Mouse (Mus musculus) heart, embryonic 13.5 days (tissue): ENCODE results near the gene Cep162. TPM values are rescaled to one million over a fixed set of nuclear protein-coding genes. Genes with fewer than 3 reads are reported as not detected.

Experiments used
- ATAC-seq: fragments of 200-750 bp; cut with Nextera tagmentation; 2 replicates; pipeline ENCODE4 v1.8.0; 2017; ENCODE audit warnings: moderate TSS enrichment; ENCODE audit not compliant: insufficient number of reproducible peaks, low FRiP score, low TSS enrichment; ENCODE audit errors: extremely low read depth
- H3K27ac ChIP-seq: fragments of 300-500 bp; sonication (generic); replicated peaks from 2 replicates; pipeline ENCODE4 v1.5.1; 2015; ENCODE audit warnings: moderate library complexity, mild to moderate bottlenecking, inconsistent platforms
- H3K27me3 ChIP-seq: fragments of 300-500 bp; sonication (generic); replicated peaks from 2 replicates; pipeline ENCODE4 v1.6.1; 2015; ENCODE audit warnings: mild to moderate bottlenecking, inconsistent platforms
- H3K36me3 ChIP-seq: fragments of 300-500 bp; sonication (generic); 2 replicates; pipeline ENCODE4 v1.6.1; 2015; ENCODE audit warnings: mild to moderate bottlenecking, inconsistent platforms
- H3K4me1 ChIP-seq: fragments of 300-500 bp; sonication (generic); 2 replicates; pipeline ENCODE4 v1.6.1; 2015; ENCODE audit warnings: inconsistent platforms
- H3K4me2 ChIP-seq: fragments of 300-500 bp; sonication (generic); 2 replicates; pipeline ENCODE4 v1.6.1; 2015; ENCODE audit warnings: inconsistent platforms, mild to moderate bottlenecking, moderate library complexity
- H3K4me3 ChIP-seq: fragments of 300-500 bp; sonication (generic); 2 replicates; pipeline ENCODE4 v1.5.1; 2015; ENCODE audit warnings: moderate library complexity, mild to moderate bottlenecking, inconsistent platforms
- H3K9ac ChIP-seq: fragments of 300-500 bp; sonication (generic); 2 replicates; pipeline ENCODE4 v1.6.1; 2015; ENCODE audit warnings: inconsistent platforms, mild to moderate bottlenecking, moderate library complexity
- H3K9me3 ChIP-seq: fragments of 300-500 bp; sonication (generic); 2 replicates; pipeline ENCODE4 v1.6.1; 2016; ENCODE audit warnings: inconsistent platforms
- WGBS: fragments of 180-500 bp; shearing (Covaris S2); methylation state at CpG from one replicate; pipeline ENCODE4 v1.1.7; 2015; ENCODE audit warnings: mixed read lengths; 5-methylcytosine and 5-hydroxymethylcytosine counted together
- polyA plus RNA-seq: library from polyadenylated mRNA; unstranded; fragments of >200 nt; fragmentation: Nextera tagmentation; extraction: Ambion mirVana; gene quantifications from 2 replicates; pipeline ENCODE4 v1.2.1, GENCODE M21; 2015

Gene Cep162
- polyA plus RNA-seq, 1 experiment from 2014 or later = 3.6 TPM

- H3K27ac ChIP-seq = no peak overlapping the region
- H3K4me3 ChIP-seq = no peak overlapping the region
- H3K4me2 ChIP-seq = no peak overlapping the region
- no peak overlapping the region for H3K9ac ChIP-seq
- H3K27me3 ChIP-seq = no peaks in the 10 kb centered on the region
- peaks cover 69% of the 10 kb centered on the region for H3K36me3 ChIP-seq
- H3K9me3 ChIP-seq = no peaks in the 10 kb centered on the region
- WGBS = 74% methylated on average over 6 of the region's 6 CpGs
- ATAC-seq = no peak
- no peaks in the 10 kb centered on the region for H3K4me1 ChIP-seq
Measured at GRCm38 (mm10) chr9:87198036-87198435, 57.3 kb downstream of the Cep162 start.

GRCm38 (mm10) chr9:87197277-87197676 is 58.1 kb downstream of the Cep162 start:
- peaks cover 69% of the 10 kb centered on the region for H3K36me3 ChIP-seq

DNA sequence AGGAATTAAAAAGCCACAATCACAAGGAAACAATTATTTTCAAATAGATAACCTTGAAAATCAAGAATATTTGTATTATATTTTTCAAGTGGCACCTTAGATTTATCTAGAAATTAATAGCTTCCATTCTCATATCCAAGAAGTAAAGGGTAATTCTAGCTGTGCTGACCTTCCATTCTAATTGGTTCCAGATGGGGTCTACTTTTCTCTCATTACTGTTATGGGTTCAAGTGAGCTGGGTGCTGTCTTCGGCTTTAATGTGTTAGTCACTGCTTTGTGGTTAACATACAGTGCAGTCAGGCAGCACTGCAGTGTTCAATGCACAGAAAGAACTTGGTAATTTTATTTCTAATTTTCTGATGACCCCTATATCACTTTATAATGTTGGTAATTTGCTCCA is 61.6 kb downstream of the Cep162 start:
- Histone ChIP-seq H3K9me3 (peaks cover 8% of the 10 kb centered on the region), H3K4me1 (no peaks in the 10 kb centered on the region), H3K36me3 (peaks cover 69% of the 10 kb centered on the region), H3K4me2 (no peak overlapping the region), H3K4me3 (no peak overlapping the region), H3K27ac (no peak overlapping the region), H3K27me3 (no peaks in the 10 kb centered on the region), H3K9ac (no peak overlapping the region)
- WGBS = 84% methylated on average over 1 of the region's 1 CpGs
- ATAC-seq = no peak

More at GRCm38 (mm10) chr9:87197277-87197676, 58.1 kb downstream of the Cep162 start:
- WGBS = 66% methylated on average over 3 of the region's 3 CpGs
- H3K4me2 ChIP-seq = no peak overlapping the region
- H3K27me3 ChIP-seq = no peaks in the 10 kb centered on the region
- no peak overlapping the region for H3K9ac ChIP-seq
- H3K4me3 ChIP-seq = no peak overlapping the region
- H3K9me3 ChIP-seq = no peaks in the 10 kb centered on the region
- ATAC-seq = no peak
- no peak overlapping the region for H3K27ac ChIP-seq
- H3K4me1 ChIP-seq = no peaks in the 10 kb centered on the region

- no peak for ATAC-seq
- WGBS = 77% methylated on average over 4 of the region's 4 CpGs
- peaks cover 26% of the 10 kb centered on the region for H3K36me3 ChIP-seq
- no peak overlapping the region for H3K4me2 ChIP-seq
- H3K4me1 ChIP-seq = no peaks in the 10 kb centered on the region
- H3K9ac ChIP-seq = no peak overlapping the region
- no peaks in the 10 kb centered on the region for H3K27me3 ChIP-seq
- H3K9me3 ChIP-seq = peaks cover 8% of the 10 kb centered on the region
- H3K4me3 ChIP-seq = no peak overlapping the region
- H3K27ac ChIP-seq = no peak overlapping the region
Measured at GRCm38 (mm10) chr9:87187336-87187735, 68.0 kb downstream of the Cep162 start.

GRCm38 (mm10) chr9:87182231-87182630 is 73.1 kb downstream of the Cep162 start:
- 81% methylated on average over 10 of the region's 10 CpGs for WGBS
- H3K27me3 ChIP-seq = no peaks in the 10 kb centered on the region

GRCm38 (mm10) chr9:87178534-87178933 is 76.8 kb downstream of the Cep162 start:
- no peak overlapping the region for H3K9ac ChIP-seq
- no peak overlapping the region for H3K4me2 ChIP-seq
- 54% methylated on average over 7 of the region's 7 CpGs for WGBS
- no peaks in the 10 kb centered on the region for H3K27me3 ChIP-seq
- no peaks in the 10 kb centered on the region for H3K4me1 ChIP-seq
- no peak for ATAC-seq
- H3K27ac ChIP-seq = no peak overlapping the region
- H3K36me3 ChIP-seq = no peaks in the 10 kb centered on the region
- H3K4me3 ChIP-seq = no peak overlapping the region
- no peaks in the 10 kb centered on the region for H3K9me3 ChIP-seq

More at GRCm38 (mm10) chr9:87182231-87182630, 73.1 kb downstream of the Cep162 start:
- H3K9ac ChIP-seq = no peak overlapping the region
- H3K4me3 ChIP-seq = no peak overlapping the region
- no peaks in the 10 kb centered on the region for H3K36me3 ChIP-seq
- H3K4me2 ChIP-seq = no peak overlapping the region
- H3K27ac ChIP-seq = no peak overlapping the region
- ATAC-seq = no peak
- no peaks in the 10 kb centered on the region for H3K9me3 ChIP-seq
- no peaks in the 10 kb centered on the region for H3K4me1 ChIP-seq

DNA sequence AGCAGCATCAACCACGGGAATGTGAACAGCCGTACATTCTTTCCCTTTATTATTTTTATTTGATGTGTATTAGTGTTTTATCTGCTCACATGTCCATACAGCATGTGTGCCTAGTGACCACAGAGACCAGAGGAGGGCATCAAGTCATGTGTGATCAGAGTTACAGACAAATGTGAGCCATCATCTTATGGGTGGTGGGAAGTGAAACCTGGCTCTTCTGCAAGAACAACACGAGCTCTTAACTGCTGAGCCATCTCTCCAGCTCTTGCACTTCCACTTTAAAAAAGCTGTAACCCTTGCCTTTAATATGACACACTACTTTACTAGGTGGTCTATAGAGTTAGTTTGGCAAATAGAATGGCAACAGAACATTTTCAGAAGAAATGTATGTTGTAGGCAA is 83.8 kb downstream of the Cep162 start:
- WGBS = 74% methylated on average over 3 of the region's 3 CpGs
- ATAC-seq = no peak

DNA sequence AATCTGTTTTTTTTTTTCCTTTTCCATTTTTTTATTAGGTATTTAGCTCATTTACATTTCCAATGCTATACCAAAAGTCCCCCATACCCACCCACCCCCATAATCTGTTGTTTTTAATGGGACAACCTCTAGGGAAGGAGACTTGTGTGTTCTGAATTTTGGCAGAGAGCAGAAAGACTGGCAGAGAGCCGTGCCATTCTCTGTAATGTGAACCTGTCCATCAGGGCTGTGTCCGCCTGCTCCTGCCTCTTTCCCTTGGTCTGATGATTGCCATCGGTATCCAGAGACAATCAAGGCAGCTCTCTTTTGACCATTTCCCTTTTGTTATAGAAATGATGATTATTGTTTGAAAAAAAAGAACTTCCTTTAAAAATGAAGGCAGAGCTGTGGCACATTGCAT is 84.4 kb downstream of the Cep162 start:
- no peak overlapping the region for H3K27ac ChIP-seq
- H3K27me3 ChIP-seq = no peaks in the 10 kb centered on the region
- WGBS = 79% methylated on average over 3 of the region's 3 CpGs
- no peaks in the 10 kb centered on the region for H3K4me1 ChIP-seq
- no peak overlapping the region for H3K4me2 ChIP-seq
- no peak overlapping the region for H3K9ac ChIP-seq
- no peaks in the 10 kb centered on the region for H3K9me3 ChIP-seq
- ATAC-seq = no peak
- no peaks in the 10 kb centered on the region for H3K36me3 ChIP-seq
- H3K4me3 ChIP-seq = no peak overlapping the region

More for the DNA sequence above, 83.8 kb downstream of the Cep162 start:
- Histone ChIP-seq H3K36me3 (no peaks in the 10 kb centered on the region), H3K27ac (no peak overlapping the region), H3K27me3 (no peaks in the 10 kb centered on the region), H3K4me3 (no peak overlapping the region), H3K9ac (no peak overlapping the region), H3K4me1 (no peaks in the 10 kb centered on the region), H3K4me2 (no peak overlapping the region), H3K9me3 (no peaks in the 10 kb centered on the region)

DNA sequence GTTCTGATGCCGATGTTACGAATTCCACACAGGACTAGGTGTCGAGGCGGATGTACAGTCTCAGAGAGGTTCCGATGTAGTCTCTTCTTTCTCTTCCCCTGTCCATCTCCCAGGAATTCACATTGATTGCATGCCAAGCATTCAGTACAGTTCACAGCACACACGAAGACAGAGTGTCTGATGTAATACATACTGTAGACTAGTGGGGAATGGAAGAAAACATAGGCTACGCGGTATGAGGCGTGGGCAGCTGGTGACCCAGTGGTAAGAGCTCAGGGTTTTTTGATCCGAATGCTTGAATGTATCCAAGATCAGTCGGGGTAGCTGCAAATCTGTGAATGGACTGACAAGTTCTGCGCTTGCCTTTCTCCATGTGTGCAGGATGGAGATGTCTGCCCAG is 86.2 kb downstream of the Cep162 start:
- no peak overlapping the region for H3K9ac ChIP-seq
- no peaks in the 10 kb centered on the region for H3K9me3 ChIP-seq
- H3K4me2 ChIP-seq = no peak overlapping the region
- ATAC-seq = no peak
- H3K27ac ChIP-seq = no peak overlapping the region
- H3K27me3 ChIP-seq = no peaks in the 10 kb centered on the region
- H3K36me3 ChIP-seq = no peaks in the 10 kb centered on the region
- WGBS = 76% methylated on average over 12 of the region's 12 CpGs
- no peaks in the 10 kb centered on the region for H3K4me1 ChIP-seq
- H3K4me3 ChIP-seq = no peak overlapping the region

- 45% methylated on average over 3 of the region's 3 CpGs for WGBS
Measured at GRCm38 (mm10) chr9:87168051-87168450, 87.3 kb downstream of the Cep162 start.

DNA sequence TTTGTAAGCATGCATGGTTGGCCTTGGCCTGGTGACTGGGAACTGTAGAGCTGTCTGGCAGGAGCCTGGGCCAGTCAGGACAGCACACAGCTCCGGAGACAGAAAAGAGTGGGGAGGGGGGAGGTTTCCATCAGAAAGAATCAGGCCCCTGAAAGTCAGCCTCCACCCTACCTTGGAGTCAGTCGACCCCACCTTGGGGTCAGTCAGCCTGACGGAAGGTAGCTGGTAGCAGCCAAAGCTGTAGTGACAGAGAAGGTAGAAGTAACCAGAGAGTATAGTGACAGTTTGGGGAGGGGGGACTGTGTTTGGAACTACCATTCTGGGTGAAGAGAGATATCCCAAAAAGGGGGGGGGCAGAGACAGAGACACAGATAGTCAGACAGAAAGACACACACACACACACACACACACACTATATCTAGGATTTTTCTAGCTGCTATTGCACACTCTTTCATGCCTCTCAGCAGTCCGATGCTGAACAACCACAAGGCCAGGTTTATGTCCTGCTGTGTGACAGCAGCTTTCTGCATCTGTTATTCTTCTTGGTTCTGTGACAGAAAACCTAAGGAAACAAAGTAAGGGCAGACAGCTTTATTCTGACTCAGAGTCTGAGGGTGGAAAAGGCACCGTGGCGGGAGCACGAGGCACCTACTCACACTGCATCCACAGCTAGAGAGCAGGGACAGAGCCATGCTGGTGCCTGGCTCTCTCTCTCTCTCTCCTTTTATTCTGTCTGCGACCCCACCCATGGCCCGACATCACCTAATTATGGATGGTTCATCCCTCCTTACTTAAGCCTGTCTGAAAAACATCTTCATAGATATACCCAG is 88.1 kb downstream of the Cep162 start:
- WGBS = 63% methylated on average over 9 of the region's 9 CpGs
- no peak overlapping the region for H3K9ac ChIP-seq
- H3K27ac ChIP-seq = no peak overlapping the region
- H3K27me3 ChIP-seq = no peaks in the 10 kb centered on the region
- no peaks in the 10 kb centered on the region for H3K9me3 ChIP-seq
- no peak for ATAC-seq
- no peak overlapping the region for H3K4me3 ChIP-seq
- no peak overlapping the region for H3K4me2 ChIP-seq
- no peaks in the 10 kb centered on the region for H3K36me3 ChIP-seq
- H3K4me1 ChIP-seq = no peaks in the 10 kb centered on the region

More at GRCm38 (mm10) chr9:87168051-87168450, 87.3 kb downstream of the Cep162 start:
- ATAC-seq = no peak
- Histone ChIP-seq H3K27ac (no peak overlapping the region), H3K4me1 (no peaks in the 10 kb centered on the region), H3K4me2 (no peak overlapping the region), H3K4me3 (no peak overlapping the region), H3K9me3 (no peaks in the 10 kb centered on the region), H3K36me3 (no peaks in the 10 kb centered on the region), H3K9ac (no peak overlapping the region), H3K27me3 (no peaks in the 10 kb centered on the region)

- H3K36me3 ChIP-seq = no peaks in the 10 kb centered on the region
- 66% methylated on average over 4 of the region's 4 CpGs for WGBS
- no peaks in the 10 kb centered on the region for H3K9me3 ChIP-seq
- H3K27ac ChIP-seq = no peak overlapping the region
- no peaks in the 10 kb centered on the region for H3K27me3 ChIP-seq
- no peak for ATAC-seq
- H3K4me3 ChIP-seq = no peak overlapping the region
- H3K4me1 ChIP-seq = no peaks in the 10 kb centered on the region
- H3K9ac ChIP-seq = no peak overlapping the region
- H3K4me2 ChIP-seq = no peak overlapping the region
Measured at GRCm38 (mm10) chr9:87162559-87162958, 92.8 kb downstream of the Cep162 start.
